Mouse (Mus musculus) cerebellum, adult 2 months (tissue): ENCODE measurements around the gene Fgf10.

Experiments
- CTCF ChIP-seq: fragments of 200-500 bp; IDR thresholded peaks from 2 replicates; pipeline ENCODE4 v1.5.1; 2011; ENCODE audit warnings: low read depth, mild to moderate bottlenecking, control low read depth, low read length, moderate library complexity, borderline replicate concordance; ENCODE audit not compliant: insufficient read depth
- POLR2A ChIP-seq: fragments of 200-500 bp; IDR thresholded peaks from 2 replicates; pipeline ENCODE4 v1.6.1; 2011; ENCODE audit warnings: low read length, control low read depth, borderline replicate concordance; ENCODE audit not compliant: insufficient read depth

GRCm38 (mm10) chr13:118664901-118665300, 4.7 kb upstream of the Fgf10 start:
- no peak for TF ChIP-seq CTCF
- TF ChIP-seq POLR2A, result no peak
